Mouse (Mus musculus) heart, embryonic 15.5 days (tissue): ENCODE measurements at regions not wholly inside any gene's neighbourhood (a gene's known extent, or its start where the extent isn't known, plus 50 kb on each side); places are given as distances from the start of the nearest gene placed in this dataset.

ENCODE experiments used
- ATAC-seq: fragments of 200-750 bp; cut with Nextera tagmentation; replicated peaks from 2 replicates; pipeline ENCODE4 v1.8.0; 2017; ENCODE audit warnings: low read depth, moderate TSS enrichment; ENCODE audit not compliant: insufficient number of reproducible peaks, insufficient read depth, low FRiP score
- H3K27ac ChIP-seq: fragments of 300-500 bp; sonication (generic); 2 replicates; pipeline ENCODE4 v1.5.1; 2015; ENCODE audit warnings: mild to moderate bottlenecking, inconsistent platforms
- H3K27me3 ChIP-seq: fragments of 300-500 bp; sonication (generic); 2 replicates; pipeline ENCODE4 v1.6.1; 2015; ENCODE audit warnings: inconsistent platforms
- H3K36me3 ChIP-seq: fragments of 300-500 bp; sonication (generic); 2 replicates; pipeline ENCODE4 v1.6.1; 2015; ENCODE audit warnings: mild to moderate bottlenecking, inconsistent platforms
- H3K4me1 ChIP-seq: fragments of 300-500 bp; sonication (generic); replicated peaks from 2 replicates; pipeline ENCODE4 v1.6.1; 2015; ENCODE audit warnings: inconsistent platforms
- H3K4me2 ChIP-seq: fragments of 300-500 bp; sonication (generic); 2 replicates; pipeline ENCODE4 v1.6.1; 2015; ENCODE audit warnings: inconsistent platforms, mild to moderate bottlenecking, moderate library complexity
- H3K4me3 ChIP-seq: fragments of 300-500 bp; sonication (generic); 2 replicates; pipeline ENCODE4 v1.5.1; 2015; ENCODE audit warnings: mild to moderate bottlenecking, inconsistent platforms
- H3K9ac ChIP-seq: fragments of 300-500 bp; sonication (generic); 2 replicates; pipeline ENCODE4 v1.6.1; 2015; ENCODE audit warnings: mild to moderate bottlenecking, inconsistent platforms
- H3K9me3 ChIP-seq: fragments of 300-500 bp; sonication (generic); replicated peaks from 2 replicates; pipeline ENCODE4 v1.6.1; 2016; ENCODE audit warnings: inconsistent platforms
- WGBS: fragments of 180-500 bp; shearing (Covaris S2); methylation state at CpG from one replicate; pipeline ENCODE4 v1.1.7; 2015; ENCODE audit warnings: mixed read lengths; 5-methylcytosine and 5-hydroxymethylcytosine counted together

DNA sequence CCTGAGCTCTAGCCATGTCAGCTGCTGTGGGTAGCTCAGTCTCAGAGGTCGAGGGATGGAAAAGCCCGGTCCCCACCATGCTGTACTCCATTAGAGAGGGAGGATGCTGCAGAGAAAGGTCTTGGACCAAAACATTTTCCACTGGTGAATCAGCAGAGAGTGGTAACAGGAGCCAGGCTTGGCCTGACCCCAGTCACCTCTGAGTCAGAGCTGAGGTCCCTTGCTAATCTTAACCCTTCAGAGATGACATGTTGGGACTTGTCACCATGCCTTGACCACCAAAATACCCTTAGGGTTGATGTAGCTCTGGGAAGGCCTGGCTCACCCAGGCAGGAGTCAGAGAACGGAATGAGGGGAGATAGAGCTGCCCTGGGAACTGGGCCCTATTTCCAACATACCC lies 210.0 kb downstream of the Cyp26b1 start:
- no peaks in the 10 kb centered on the region for H3K9me3 ChIP-seq
- H3K4me1 ChIP-seq = peaks cover 10% of the 10 kb centered on the region
- H3K27me3 ChIP-seq = peaks cover 27% of the 10 kb centered on the region
- no peak overlapping the region for H3K9ac ChIP-seq
- ATAC-seq = no peak
- H3K36me3 ChIP-seq = no peaks in the 10 kb centered on the region
- no peak overlapping the region for H3K4me2 ChIP-seq
- WGBS = 65% methylated on average over 3 of the region's 3 CpGs
- no peak overlapping the region for H3K4me3 ChIP-seq
- no peak overlapping the region for H3K27ac ChIP-seq

DNA sequence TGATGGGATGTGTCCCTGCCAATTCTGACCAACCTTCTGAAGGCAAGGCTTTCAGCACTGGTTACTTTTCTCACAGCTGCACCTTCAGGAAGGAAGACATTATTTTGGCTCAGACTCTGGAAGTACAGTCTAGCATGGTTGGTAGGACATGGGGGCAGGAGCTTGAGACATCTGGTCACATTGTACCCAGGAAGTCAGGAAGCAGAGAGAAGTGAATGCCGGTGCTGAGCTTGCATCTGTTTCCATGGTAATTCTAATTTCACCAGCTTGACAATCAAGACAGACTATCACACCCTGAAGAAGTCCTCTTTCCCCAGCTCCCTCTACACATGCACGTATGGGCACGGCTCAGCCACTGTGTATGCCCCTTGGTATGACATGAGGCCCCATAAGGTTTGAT lies 210.6 kb downstream of the Cyp26b1 start:
- Histone ChIP-seq H3K27me3 (peaks cover 29% of the 10 kb centered on the region), H3K36me3 (no peaks in the 10 kb centered on the region), H3K9me3 (no peaks in the 10 kb centered on the region), H3K4me3 (no peak overlapping the region), H3K9ac (no peak overlapping the region), H3K4me2 (no peak overlapping the region), H3K4me1 (peaks cover 11% of the 10 kb centered on the region), H3K27ac (no peak overlapping the region)
- 88% methylated on average over 3 of the region's 3 CpGs for WGBS
- ATAC-seq = no peak

DNA sequence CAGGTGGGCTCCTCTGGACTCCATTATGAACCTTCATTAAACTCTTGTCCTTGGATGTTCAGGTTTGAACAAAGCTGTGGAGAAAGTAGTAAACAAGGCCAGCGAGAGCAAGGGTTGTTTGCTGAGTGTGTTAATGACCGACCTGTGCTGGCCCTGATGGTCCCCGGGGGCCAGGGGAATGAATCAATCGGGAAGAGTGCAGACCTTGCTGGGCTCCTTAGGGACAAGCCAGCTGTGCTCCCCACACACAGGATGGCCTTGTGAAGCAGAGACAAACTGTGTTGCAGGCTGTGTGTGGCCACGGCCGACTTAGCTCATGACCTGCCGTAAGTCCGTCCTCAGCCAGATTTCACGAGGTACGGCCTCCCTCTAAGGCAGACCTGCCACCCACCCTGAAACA lies 212.1 kb downstream of the Cyp26b1 start:
- H3K4me1 ChIP-seq = peaks cover 11% of the 10 kb centered on the region
- ATAC-seq = no peak
- H3K9ac ChIP-seq = no peak overlapping the region
- no peaks in the 10 kb centered on the region for H3K36me3 ChIP-seq
- peaks cover 36% of the 10 kb centered on the region for H3K27me3 ChIP-seq
- no peak overlapping the region for H3K4me3 ChIP-seq
- H3K4me2 ChIP-seq = no peak overlapping the region
- no peaks in the 10 kb centered on the region for H3K9me3 ChIP-seq
- 77% methylated on average over 10 of the region's 10 CpGs for WGBS
- H3K27ac ChIP-seq = no peak overlapping the region

DNA sequence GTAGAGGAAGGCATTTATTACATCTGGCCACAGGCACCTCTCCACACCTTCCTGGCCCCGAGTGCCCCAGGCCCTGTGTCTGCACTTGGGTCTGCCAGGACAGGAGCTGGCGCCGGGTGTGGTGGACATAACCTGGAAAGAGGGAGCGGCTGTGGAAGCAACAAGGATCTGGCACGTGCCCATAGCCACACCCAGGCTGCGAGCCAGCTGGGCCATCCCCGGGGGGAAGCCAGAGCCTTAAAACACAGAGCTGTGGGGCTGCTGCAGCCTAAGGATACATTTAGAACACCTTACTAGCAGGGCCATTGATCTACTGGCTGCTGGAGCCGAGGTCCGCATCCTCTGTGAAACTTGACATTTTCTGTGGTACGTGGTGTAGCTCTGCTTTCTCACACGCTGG lies 217.0 kb downstream of the Cyp26b1 start:
- 66% methylated on average over 11 of the region's 11 CpGs for WGBS
- Histone ChIP-seq H3K27me3 (peaks cover 54% of the 10 kb centered on the region), H3K4me1 (0 out of 2 replicates have a peak, but pooled peaks cover 3% of the 10 kb centered on the region)

DNA sequence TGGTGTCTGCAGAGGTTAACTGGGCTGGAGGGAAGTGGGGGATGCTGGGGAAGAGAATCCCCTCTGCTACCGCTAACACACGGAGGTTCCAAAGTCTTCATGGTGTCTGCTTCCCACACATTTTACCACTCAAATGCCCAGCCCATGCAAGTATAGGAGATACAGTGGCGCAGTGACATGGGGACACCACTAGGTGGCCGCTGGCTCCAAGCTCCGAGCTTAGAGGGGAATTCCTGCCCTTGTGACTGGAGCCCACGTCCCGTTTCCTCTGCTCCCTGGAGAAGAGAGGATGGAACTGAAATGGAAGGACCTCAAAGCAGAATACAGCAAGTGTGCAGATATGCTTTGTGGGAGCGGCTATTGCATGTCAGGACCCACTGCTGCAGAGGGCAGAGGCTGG lies 218.2 kb downstream of the Cyp26b1 start:
- Histone ChIP-seq H3K4me1 (0 out of 2 replicates have a peak, but pooled peaks cover 3% of the 10 kb centered on the region), H3K27ac (no peak overlapping the region), H3K9me3 (no peaks in the 10 kb centered on the region), H3K4me3 (no peak overlapping the region), H3K9ac (no peak overlapping the region), H3K4me2 (no peak overlapping the region), H3K36me3 (no peaks in the 10 kb centered on the region), H3K27me3 (peaks cover 52% of the 10 kb centered on the region)
- WGBS = 18% methylated on average over 8 of the region's 8 CpGs
- ATAC-seq = no peak

More for the DNA sequence above, 217.0 kb downstream of the Cyp26b1 start:
- H3K27ac ChIP-seq = no peak overlapping the region
- no peaks in the 10 kb centered on the region for H3K9me3 ChIP-seq
- H3K4me2 ChIP-seq = no peak overlapping the region
- no peak overlapping the region for H3K4me3 ChIP-seq
- no peak for ATAC-seq
- H3K9ac ChIP-seq = no peak overlapping the region
- H3K36me3 ChIP-seq = no peaks in the 10 kb centered on the region

DNA sequence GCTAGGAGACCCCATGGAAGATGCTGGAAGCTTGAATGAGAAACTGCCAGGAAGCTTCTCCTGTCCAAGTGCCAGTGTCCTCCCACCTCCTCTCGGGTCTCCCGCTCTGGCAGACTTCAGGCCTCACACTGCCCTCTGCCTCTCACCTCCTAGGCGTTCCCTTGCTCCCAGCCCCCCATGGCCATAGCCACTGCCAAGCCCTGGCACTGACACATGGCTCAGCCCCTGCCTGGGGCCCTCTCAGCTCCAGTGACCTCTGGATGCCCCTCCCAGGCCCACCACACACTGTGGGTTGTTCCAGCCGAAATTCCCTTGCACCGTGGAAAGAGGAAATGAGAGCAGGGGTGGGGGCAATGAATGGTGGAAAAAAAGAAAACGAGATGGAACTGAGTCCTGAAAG lies 227.3 kb downstream of the Cyp26b1 start:
- ATAC-seq = peak; percentile 55; the same call in 1 of the 2 replicates
- Histone ChIP-seq H3K9ac (no peak overlapping the region), H3K27me3 (peaks cover 13% of the 10 kb centered on the region; the same call in 1 of the 2 replicates), H3K9me3 (no peaks in the 10 kb centered on the region), H3K4me2 (no peak overlapping the region), H3K27ac (no peak overlapping the region), H3K4me1 (0 out of 2 replicates have a peak, but pooled peaks cover 3% of the 10 kb centered on the region), H3K4me3 (no peak overlapping the region), H3K36me3 (no peaks in the 10 kb centered on the region)
- WGBS = 43% methylated on average over 6 of the region's 6 CpGs

DNA sequence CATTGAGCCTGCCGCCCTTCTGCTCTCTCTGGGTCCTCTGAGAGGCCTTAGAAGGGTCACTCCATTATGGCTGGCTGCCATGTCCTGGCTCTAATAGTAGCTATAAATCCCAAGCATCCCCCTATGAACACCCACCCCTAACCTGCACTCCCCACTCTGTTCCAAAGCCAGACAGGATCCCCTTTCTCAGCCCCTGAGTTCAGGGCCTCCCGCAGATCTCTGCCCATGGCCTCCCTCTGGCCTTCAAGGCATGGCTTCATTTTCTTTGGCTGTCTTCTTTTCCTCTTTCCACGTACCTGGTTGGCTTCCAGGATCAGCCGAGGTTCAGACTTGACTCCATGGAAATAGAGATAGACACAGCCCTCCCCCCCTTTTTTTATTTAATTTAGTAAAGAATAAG lies 227.8 kb downstream of the Cyp26b1 start:
- ATAC-seq = no peak; the same call in 1 of the 2 replicates
- Histone ChIP-seq H3K9me3 (no peaks in the 10 kb centered on the region), H3K4me2 (no peak overlapping the region), H3K9ac (no peak overlapping the region), H3K4me1 (0 out of 2 replicates have a peak, but pooled peaks cover 3% of the 10 kb centered on the region), H3K4me3 (no peak overlapping the region), H3K36me3 (no peaks in the 10 kb centered on the region), H3K27me3 (peaks cover 13% of the 10 kb centered on the region; the same call in 1 of the 2 replicates), H3K27ac (no peak overlapping the region)
- 69% methylated on average over 4 of the region's 4 CpGs for WGBS

DNA sequence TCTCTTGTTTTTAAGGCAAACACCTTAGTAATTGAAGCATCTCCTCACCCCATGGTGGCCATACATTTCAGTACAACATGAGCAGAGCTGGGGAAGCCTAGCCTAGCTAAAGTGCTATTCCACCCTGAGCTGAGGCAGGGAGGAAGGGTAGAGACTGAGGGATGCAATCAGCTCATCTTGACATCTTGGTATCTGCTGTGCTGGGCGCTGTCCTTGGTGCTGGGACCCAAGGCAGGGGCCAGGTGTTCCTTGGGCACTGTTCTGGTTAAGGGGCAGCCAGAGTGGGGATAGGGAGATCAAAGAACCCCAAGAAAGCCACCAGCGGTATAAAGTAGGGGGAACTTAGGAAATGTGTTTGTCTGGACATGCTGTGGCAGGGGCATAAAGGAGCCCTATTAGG lies 228.7 kb downstream of the Cyp26b1 start:
- H3K27ac ChIP-seq = no peak overlapping the region
- H3K4me3 ChIP-seq = no peak overlapping the region
- H3K27me3 ChIP-seq = peaks cover 14% of the 10 kb centered on the region; the same call in 1 of the 2 replicates
- no peaks in the 10 kb centered on the region for H3K9me3 ChIP-seq
- no peak for ATAC-seq
- no peak overlapping the region for H3K9ac ChIP-seq
- WGBS = 24% methylated on average over 2 of the region's 2 CpGs
- H3K36me3 ChIP-seq = no peaks in the 10 kb centered on the region
- no peak overlapping the region for H3K4me2 ChIP-seq
- 0 out of 2 replicates have a peak, but pooled peaks cover 3% of the 10 kb centered on the region for H3K4me1 ChIP-seq

DNA sequence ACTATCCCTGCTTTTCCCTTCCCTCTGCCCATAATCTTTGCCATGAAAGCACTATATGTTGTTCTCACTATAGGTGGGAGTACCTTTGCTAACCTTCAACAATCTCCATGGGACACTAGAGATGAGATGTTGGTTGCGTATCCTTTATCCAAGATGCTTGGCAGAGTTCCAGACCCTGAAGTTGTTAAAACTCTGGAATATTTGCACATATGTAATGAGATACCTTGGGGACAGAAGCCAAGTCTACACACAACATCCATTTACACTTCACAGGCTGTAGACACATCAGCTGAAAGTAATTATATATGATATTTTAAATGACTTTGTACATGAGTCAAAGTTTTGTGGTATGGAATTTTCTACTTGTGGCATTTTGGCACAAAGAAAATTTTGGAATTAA lies 231.4 kb downstream of the Cyp26b1 start:
- H3K4me3 ChIP-seq = no peak overlapping the region
- 0 out of 2 replicates have a peak, but pooled peaks cover 3% of the 10 kb centered on the region for H3K4me1 ChIP-seq
- H3K36me3 ChIP-seq = no peaks in the 10 kb centered on the region
- H3K4me2 ChIP-seq = no peak overlapping the region
- H3K27me3 ChIP-seq = peaks cover 17% of the 10 kb centered on the region; the same call in 1 of the 2 replicates
- ATAC-seq = no peak
- H3K27ac ChIP-seq = no peak overlapping the region
- no peak overlapping the region for H3K9ac ChIP-seq
- 75% methylated on average over 1 of the region's 1 CpGs for WGBS
- no peaks in the 10 kb centered on the region for H3K9me3 ChIP-seq

DNA sequence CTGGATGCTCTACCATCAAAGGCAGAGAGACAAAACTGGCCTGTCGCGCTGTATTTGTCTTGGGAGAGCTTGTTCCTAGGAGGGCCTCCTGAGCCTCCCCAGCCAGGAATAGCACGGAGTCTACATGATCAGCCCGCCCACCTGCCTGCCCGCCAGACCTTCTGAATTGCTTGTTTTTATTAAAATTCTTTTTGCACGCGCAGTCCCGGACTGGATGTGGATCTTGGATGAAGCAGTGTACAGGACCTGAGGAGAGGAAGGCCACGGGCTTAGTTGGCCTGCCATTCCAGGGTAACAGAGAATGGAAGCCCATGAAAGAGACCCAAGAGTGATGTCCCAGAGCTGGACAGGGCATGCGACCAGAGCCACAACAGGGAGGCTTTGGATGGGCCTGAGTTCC lies 235.8 kb downstream of the Cyp26b1 start:
- 76% methylated on average over 10 of the region's 10 CpGs for WGBS
- no peak overlapping the region for H3K9ac ChIP-seq
- H3K4me2 ChIP-seq = no peak overlapping the region
- H3K27ac ChIP-seq = no peak overlapping the region
- ATAC-seq = no peak
- no peaks in the 10 kb centered on the region for H3K4me1 ChIP-seq
- no peak overlapping the region for H3K4me3 ChIP-seq
- no peaks in the 10 kb centered on the region for H3K36me3 ChIP-seq
- 0 out of 2 replicates have a peak, but pooled peaks cover 7% of the 10 kb centered on the region for H3K27me3 ChIP-seq
- H3K9me3 ChIP-seq = no peaks in the 10 kb centered on the region

DNA sequence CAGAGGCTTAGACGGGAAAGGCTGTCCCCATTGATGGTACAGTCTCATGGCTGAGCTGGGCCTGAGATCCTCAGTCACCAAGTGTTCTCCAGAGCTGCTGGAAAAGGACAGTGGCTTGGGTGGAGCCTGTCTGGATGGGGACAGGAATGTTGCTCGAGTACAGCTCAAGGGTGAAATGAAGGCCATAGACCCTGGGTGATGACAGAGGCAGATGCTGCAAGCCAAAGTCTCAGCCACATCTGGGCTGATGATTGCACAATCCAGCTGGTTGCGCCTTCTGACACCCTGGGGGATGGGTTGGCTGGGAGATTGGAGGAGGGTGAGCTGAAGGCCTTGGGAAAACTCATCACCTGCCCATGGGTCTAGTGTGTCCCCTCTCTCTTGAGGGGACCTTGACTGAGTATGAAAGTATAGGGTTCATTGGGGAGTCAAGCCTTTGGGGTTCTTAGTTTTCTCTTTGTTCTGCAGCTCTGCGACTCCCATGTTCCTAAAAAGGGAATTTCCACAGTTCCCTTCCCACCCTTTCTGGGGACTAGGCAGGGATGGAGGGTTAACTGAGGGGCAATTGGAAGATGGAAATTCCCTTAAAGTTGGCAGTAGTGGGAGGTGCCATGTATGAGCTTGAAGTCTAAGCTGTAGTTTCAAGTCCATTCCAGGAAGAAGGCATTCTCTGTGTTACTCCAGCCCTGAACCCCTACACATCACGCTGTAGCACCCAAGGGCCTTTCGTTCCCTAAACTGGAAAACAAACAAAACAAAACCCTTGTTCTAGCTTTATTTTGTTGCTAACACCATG lies 240.1 kb downstream of the Cyp26b1 start:
- H3K4me3 ChIP-seq = no peak overlapping the region
- H3K9me3 ChIP-seq = no peaks in the 10 kb centered on the region
- no peak overlapping the region for H3K4me2 ChIP-seq
- no peaks in the 10 kb centered on the region for H3K36me3 ChIP-seq
- H3K4me1 ChIP-seq = no peaks in the 10 kb centered on the region
- H3K27me3 ChIP-seq = 0 out of 2 replicates have a peak, but pooled peaks cover 10% of the 10 kb centered on the region
- H3K27ac ChIP-seq = no peak overlapping the region
- no peak overlapping the region for H3K9ac ChIP-seq
- 68% methylated on average over 6 of the region's 6 CpGs for WGBS
- no peak for ATAC-seq

DNA sequence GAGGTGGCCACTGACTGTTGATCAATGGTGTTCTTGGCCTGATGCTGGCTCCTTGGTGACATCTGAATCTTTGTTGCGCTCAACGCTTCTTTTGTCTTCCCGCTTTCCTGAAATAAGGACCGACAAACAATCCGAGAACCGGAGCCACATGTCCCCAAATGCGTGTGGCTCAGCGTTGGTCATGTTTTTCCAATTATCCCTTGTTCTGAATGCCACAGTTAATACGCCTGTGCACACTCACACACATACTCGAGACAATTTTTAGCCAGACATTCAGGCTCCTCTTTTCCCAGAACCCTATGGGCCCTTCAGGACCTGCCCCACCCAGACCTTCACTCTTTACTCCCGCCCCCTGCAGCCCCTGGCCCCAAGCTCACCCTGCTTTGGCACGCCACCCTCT lies 248.8 kb downstream of the Cyp26b1 start:
- no peak overlapping the region for H3K27ac ChIP-seq
- 89% methylated on average over 12 of the region's 12 CpGs for WGBS
- H3K27me3 ChIP-seq = 0 out of 2 replicates have a peak, but pooled peaks cover 3% of the 10 kb centered on the region
- no peak overlapping the region for H3K4me2 ChIP-seq
- H3K36me3 ChIP-seq = no peaks in the 10 kb centered on the region
- H3K4me3 ChIP-seq = no peak overlapping the region
- H3K4me1 ChIP-seq = no peaks in the 10 kb centered on the region
- no peak overlapping the region for H3K9ac ChIP-seq
- no peak for ATAC-seq
- H3K9me3 ChIP-seq = no peaks in the 10 kb centered on the region
